Mouse (Mus musculus) liver, adult 2 months (tissue): ENCODE data around the gene Ppm1l.

Source experiments
- CTCF ChIP-seq: fragments of 200-500 bp; IDR thresholded peaks from 2 replicates; pipeline ENCODE4 v1.5.1; 2011; ENCODE audit warnings: low read depth, low read length, control low read depth
- POLR2A ChIP-seq: fragments of 200-500 bp; IDR thresholded peaks from 2 replicates; pipeline ENCODE4 v1.6.1; 2011; ENCODE audit warnings: low read length, control low read depth; ENCODE audit not compliant: insufficient read depth; ENCODE audit errors: extremely low read depth

DNA sequence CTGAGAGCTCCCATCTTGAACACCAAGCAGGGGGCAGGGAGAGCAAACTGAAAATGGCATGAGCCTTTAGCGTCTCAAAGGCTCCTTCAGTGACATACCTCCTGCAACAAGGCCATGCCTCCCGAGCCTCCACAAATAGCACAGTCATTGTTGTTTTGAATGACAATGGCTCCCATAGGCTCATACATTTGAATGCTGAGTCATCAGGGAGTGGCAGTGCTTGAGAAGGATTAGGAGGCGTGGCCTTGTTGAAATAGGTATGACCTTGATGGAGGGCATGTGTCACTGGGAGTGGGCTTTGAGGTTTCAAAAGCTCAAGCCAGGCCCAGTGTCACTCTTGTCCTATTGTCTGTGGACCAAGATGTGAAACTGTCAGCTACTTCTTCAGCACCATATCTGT is 205.6 kb downstream of the Ppm1l start:
- TF ChIP-seq POLR2A, result no peak
- TF ChIP-seq CTCF, result no peak
